Mouse (Mus musculus): ENCODE data around the gene Gpm6b.

Gpm6b gene

DNA sequence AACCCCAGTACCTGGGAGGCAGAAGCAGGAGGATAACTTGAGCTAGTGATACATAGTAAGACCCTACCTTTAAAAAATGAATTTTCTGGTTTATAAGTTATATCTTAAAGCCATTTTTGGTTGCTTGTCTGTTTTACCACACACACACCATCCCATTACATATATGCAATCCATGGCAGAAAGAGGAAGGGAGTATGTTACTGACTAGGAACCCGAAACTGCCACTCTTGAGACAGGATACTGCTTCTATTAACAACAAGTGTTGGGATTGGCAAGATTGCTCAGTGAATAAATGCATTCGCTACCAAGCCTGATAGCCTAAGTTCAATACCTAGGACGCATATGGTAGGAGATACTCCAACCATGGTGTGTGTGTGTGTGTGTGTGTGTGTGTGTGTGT, 117.6 kb downstream of the Gpm6b start:
- DNase-seq (ENCODE audit: low spot score) = no peak

DNA sequence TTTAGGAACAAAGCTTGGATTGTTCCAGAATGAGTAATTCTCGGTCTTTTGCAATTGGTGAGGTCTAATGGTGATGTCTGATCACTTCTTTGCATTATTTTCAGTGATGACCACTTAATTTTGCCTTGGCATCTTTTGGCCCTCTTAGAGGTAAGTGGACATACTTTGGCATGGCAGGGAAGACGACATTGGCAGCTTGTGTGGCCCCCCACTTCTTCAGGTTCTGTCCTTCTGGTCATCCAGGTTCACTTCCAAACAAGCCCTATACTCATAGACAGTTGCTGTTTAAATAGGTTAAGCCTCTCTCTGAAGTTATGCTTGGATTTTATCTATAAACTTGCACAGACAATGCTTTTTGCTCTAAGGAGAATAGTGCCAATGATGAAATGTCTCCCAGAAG, 120.2 kb downstream of the Gpm6b start:
- DNase-seq (ENCODE audit: low spot score) = no peak

DNA sequence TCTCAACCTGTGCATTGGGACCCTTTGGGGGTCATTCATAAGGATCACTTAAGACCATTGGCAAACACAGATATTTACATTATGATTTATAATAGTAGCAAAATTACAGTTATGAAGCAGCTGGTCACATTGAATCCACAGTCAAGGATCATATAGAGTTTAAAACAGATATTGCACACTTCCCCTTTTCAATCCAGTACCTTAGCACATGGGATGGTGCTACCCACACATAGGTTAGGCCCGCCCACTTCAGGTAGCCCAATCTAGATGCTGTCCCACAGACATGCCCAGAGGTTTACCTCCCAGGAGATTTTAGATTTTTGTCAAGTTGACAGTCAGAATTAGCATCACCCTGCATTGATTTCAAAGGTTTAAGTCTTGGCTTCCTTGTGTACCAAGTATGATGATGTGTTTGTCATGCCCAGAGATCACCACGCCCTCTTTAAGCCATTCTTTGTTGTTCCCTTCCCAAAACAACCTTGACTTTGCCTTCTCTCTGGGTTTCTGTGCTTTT, 121.3 kb downstream of the Gpm6b start:
- DNase-seq (ENCODE audit: low spot score) = no peak

DNA sequence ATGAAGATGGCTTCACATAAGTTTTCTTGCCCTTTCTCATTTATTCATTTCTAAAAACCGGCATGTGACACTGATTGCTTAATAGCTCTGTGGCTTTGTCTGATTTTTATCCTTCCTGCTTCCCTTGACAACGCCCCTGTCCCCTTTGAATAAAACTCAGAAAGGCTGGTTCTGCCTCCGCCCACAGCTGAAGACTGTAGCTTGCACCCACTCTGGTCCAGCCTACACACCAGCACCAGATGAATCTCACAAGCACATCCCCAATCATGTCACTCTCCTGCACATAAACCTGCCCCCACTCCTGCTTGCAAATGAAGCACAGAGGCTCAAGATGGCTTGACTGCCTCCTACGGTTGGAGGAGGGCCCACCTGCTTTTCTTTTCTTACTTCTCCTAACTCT, 121.7 kb downstream of the Gpm6b start:
- no peak for DNase-seq (ENCODE audit: low spot score)

DNA sequence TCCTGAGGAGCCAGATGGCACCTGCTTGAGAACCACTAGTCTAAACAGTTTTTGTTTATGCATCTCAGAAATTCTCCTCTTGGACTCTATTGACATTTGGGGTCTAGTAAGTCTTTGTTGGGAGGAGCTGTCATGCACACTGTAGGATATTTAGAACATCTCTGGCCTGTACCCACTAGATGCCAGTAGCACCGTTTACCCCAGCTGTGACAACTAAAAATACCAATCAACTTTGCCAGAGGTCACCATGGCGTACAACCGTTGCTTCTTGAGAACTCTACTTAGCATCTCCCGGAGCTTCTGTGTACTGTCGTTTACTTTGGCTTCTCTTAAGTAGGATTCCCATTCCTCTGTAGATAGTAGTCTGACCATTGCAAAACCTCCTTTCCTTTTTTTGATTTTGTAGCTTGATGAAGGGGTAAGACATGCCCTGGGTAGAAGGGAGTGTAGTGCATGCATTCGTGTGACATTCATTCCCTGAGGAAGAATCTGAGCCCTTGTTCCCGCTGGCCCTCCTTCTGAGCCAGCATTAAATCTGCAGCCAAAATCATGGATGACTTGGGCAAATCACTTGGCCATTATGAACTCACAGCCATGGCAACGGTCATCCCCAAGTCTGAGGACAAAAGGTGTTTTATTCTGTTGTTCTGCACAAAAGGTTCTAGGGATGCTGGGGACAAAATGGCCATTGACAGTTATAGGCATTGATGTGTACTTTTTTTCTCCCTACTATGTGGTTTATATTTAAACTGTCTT, 126.9 kb downstream of the Gpm6b start:
- no peak for DNase-seq (ENCODE audit: low spot score)

DNA sequence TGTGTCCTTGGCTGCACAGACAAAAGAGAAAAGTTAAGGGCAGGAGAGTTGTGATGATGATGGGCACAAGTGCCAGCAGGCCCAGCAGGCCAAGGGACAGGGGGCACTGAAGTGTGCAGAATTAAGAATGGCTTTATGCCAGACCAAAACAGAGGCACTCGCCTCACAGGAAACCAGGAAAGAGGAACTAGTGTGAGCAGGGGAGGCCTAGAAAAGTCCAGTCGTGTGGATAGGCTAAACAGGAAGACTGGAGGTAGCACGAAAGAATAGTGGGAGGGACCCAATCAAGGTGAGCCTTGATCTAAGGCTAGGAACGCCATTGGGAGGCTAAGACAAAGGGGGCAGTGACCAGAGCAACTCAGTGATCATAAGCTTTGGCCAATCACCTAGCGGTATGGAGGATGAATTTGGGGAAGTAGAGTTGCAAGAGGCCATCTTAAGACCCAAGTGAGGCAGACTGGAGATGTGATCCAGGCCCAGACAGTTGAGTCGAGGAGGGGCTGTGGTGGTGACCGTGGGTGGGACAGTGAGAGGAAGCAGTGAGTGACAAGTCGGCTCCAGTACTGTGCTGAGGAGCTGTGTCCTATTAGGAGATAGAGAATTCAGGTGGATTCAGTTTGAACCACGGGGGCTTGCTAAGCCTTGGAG, 138.1 kb downstream of the Gpm6b start:
- no peak for DNase-seq (ENCODE audit: low spot score)

DNA sequence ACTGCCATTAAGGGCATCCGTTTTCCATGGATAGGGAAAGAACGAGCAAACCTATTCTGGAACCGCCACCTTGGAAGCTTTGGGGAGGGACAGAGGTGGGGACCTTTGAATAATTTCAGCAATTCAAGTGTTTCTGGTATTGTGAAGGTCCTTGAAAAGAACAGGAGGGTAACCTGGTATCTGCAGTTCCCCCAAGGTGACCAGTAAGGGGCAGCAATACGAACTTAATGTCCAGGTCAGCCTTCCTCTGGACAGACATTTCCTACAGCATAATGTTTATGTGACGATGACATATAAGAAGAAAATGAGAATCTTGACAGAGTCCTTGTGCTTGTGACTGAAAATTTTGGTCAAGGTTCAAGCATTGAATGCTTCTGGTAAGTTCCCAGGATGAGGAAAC, 139.9 kb downstream of the Gpm6b start:
- no peak for DNase-seq (ENCODE audit: low spot score)

DNA sequence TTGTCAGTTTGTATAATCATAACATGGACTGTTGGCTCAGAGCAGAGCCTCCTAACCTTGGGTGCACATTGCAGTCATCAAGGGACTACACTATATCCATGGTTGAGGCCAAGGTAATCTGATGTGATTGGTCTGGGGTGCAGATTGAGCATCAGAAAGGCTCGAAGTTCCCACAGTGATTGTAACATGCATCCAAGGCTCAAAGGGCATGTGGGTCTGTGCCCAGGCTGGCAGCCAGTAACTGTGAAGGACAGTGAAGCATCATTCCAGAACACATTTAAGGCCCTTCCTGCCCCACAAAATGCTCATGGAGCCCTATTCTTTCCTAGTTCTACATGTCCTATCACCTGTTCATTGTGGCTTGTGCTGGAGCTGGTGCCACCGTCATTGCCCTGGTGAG, 144.9 kb downstream of the Gpm6b start:
- no peak for DNase-seq (ENCODE audit: low spot score)

DNA sequence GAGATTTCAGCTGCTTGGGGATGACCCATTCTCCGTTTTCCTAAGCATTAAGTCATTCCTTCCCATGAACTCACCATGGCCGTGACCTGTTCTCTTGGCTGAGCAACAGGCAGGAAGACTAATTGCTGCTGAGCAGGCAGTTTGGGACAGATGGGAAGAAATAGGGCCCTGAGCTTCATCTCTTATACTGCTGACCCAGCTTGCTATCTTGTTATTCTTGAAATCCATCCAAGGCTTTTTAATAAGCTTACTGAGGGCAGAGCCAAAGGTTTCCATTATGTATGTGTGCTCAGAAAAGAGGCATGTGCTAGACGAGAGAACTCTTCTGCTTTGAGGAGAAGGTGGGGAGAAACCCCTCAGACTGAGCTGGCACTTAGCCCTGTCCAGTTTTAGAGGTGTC, 146.2 kb downstream of the Gpm6b start:
- DNase-seq (ENCODE audit: low spot score) = no peak

DNA sequence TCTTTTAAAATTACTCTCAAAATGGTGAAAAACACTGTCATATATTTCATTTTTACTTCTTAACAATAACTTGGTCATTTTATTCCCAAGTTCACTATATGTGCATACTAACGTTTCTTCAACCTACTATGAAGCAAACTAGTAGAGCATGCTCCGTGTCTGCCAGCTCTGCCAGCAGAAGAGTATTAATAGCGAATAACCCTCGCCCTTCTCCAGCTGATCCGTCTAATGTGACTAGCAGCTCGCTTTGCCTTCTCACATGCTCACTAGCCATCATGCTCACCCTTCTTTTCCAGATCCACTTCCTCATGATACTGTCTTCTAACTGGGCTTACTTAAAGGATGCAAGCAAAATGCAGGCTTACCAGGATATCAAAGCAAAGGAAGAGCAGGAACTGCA, 147.9 kb downstream of the Gpm6b start:
- DNase-seq (ENCODE audit: low spot score) = no peak

DNA sequence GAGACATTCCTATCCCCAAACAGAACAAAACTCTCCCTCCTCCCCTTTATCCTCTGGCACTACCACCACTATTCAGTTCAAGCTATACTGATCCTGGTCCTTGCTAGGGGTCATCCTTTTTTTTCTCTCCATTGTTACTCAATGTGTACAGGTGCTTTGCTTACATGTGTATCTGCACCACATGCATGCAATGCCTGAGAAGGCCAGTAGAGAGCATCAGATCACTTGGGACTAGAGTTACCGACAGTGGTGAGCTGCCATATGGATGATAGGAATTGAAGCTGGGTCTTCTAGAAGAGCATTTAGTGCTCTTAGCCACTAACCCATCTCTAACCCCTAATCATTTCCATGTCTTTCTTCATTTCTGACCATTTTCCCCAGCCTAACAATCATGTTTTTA, 155.0 kb downstream of the Gpm6b start:
- DNase-seq (ENCODE audit: low spot score) = no peak

DNA sequence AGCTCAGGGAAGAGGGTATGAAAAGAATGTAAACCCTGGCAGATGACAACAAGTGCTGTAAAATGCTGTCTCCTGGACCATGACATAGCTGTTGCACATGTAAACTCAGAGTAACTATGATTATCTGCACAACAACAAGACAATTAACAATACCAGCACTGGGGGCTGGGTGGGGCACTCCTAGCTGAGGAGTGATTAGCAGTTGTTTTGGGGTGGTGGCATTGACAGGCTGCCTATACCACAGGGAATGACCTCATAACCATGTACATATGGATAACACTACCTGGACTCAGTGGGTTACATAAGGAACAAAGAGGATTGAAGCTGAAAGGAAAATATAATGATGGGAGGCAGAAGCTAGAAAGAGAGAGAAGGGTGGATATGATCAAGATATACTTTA, 169.2 kb downstream of the Gpm6b start:
- no peak for DNase-seq (ENCODE audit: low spot score)

DNA sequence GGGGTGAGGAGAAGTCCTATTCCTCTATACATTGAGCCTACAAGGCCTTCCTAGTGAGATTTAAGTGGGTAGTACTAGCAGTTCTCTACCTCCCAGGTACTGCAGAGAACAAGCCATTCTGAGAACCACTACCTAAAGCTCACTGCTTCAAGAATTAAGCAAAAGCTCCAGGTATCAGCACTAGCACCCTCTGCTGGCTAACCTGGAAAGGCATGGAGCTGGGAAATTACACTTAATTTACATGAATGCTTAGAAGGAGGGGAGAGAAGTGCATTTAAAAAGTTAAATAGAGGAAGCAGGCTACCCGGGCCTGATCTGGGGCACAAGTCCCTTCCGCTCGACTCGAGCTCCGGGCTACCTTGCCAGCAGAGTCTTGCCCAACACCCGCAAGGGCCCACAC, 177.5 kb downstream of the Gpm6b start:
- DNase-seq (ENCODE audit: low spot score) = no peak

DNA sequence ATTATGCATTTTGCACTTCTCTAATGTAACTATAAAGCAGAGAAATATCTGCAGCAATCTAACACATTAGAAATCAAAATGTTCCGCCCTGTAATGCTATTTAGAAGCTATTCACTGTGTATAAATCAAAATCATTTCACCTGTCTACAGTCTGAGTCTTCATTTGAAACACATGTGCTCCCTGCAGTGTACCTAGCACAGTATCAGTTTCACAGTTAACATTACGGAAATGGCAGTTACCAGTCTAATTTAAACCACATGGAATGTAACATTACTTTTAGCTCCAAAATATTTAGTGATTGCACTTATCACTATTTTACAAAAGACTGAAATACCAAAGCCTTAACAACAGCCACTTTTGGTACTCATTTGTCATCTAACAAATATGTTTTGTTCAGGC, 196.1 kb downstream of the Gpm6b start:
- no peak for DNase-seq (ENCODE audit: low spot score)

All from layer of hippocampus, adult 9-10 months (tissue).